17 mouse cellular contexts compared by ENCODE assay signal in the genomic region with DNA sequence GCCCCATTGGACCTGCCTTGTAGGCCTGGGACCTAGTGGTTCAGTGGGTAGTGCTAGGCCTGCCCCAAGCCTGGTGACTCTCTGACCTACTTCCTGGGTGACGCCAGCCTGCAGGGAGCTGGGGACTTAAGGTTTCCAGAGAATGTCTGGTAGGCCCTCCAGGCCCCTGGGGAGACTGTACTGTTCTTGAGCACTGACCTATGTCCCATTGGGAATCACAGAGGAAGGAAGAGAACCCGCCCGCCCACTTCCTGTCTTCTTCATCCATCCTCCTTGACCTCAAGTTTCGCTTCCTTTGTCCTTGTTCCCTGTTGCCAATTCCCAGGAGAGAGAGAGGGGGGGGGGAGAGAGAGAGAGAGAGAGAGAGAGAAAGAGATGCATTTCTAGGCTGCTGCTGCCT. TPM values are rescaled to one million over a fixed set of nuclear protein-coding genes. Genes with fewer than 3 reads are reported as not detected.
DNase-seq lines count a peak whose midpoint lies in the region; ATAC-seq and TF ChIP-seq lines count a peak whose summit lies in the region.
"Had no signal": no experiment of that assay in that cellular context is flagged by ENCODE, and none has a peak within 500 bp of the region (broad histone marks: within the 10 kb centered on the region; RNA-seq: fewer than 3 reads in every experiment).

No protein-coding gene starts in this region.

- 70% methylated on average over 4 of the region's 4 CpGs for WGBS in liver, adult 2 months
- WGBS in liver, embryonic 11.5 days, result 74% methylated on average over 4 of the region's 4 CpGs

- no peak overlapping the region for H3K4me2 ChIP-seq in liver, embryonic 11.5 days
- H3K4me2 ChIP-seq: forebrain, embryonic 12.5 days; liver, embryonic 13.5 days had no signal

- ATAC-seq in liver, embryonic 11.5 days (replicated peaks; ENCODE audit: low FRiP score), result no peak
- peak; percentile 47 for ATAC-seq in granulocyte monocyte progenitor cell, adult 5-6 weeks (replicated peaks; ENCODE audit: poor library complexity, severe bottlenecking)
- ATAC-seq: CD4-positive, CD25-positive, alpha-beta regulatory T cell, adult 4 months; hindbrain, postnatal 0 days; Patski had no signal

- TF ChIP-seq POLR2A in liver, adult 2 months (IDR thresholded peaks at IDR 0.05; ENCODE audit: extremely low read depth, insufficient read depth, low read length), result no peak

- TF ChIP-seq CTCF in liver, adult 2 months (IDR thresholded peaks at IDR 0.05; ENCODE audit: low read depth, low read length), result no peak

- H3K79me2 ChIP-seq in liver, adult 2 months (ENCODE audit: control insufficient read depth, insufficient read depth, low read length), result no peaks in the 10 kb centered on the region

- H3K27me3 ChIP-seq in liver, adult 2 months (ENCODE audit: control insufficient read depth, insufficient read depth, low read length), result no peaks in the 10 kb centered on the region
- H3K27me3 ChIP-seq in liver, embryonic 11.5 days (replicated peaks; ENCODE audit: control insufficient read depth, insufficient read depth, low read length), result no peaks in the 10 kb centered on the region
- H3K27me3 ChIP-seq: forebrain, embryonic 12.5 days; liver, embryonic 13.5 days had no signal

- intact Hi-C loops in heart, postnatal 36 days (cut with DNase I), result no loop called here

- peaks cover 13% of the 10 kb centered on the region; the same call in 1 of the 2 replicates for H3K36me3 ChIP-seq in liver, adult 2 months (ENCODE audit: control insufficient read depth, insufficient read depth, low read length)
- peaks cover 5% of the 10 kb centered on the region; the same call in 1 of the 2 replicates for H3K36me3 ChIP-seq in liver, embryonic 11.5 days (ENCODE audit: control insufficient read depth, insufficient read depth, low read length)

- peak; percentile 98 for DNase-seq in heart, adult 11 months
- no peak for DNase-seq in heart, postnatal 36 days
- DNase-seq in liver, adult 2 months (ENCODE audit: extremely low read depth, low read depth, low spot score), result peak; percentile 31
- DNase-seq in liver, embryonic 11.5 days (ENCODE audit: low spot score), result no peak
- DNase-seq in lung, postnatal 14 days, result peak; percentile 30
- no peak for DNase-seq in cerebellum, postnatal 36 days
- DNase-seq in left cerebral cortex, adult 11 months (ENCODE audit: low spot score), result no peak
- DNase-seq: cerebellum, adult 8-10 months; liver, embryonic 13.5 days had no signal

- 0 out of 2 replicates have a peak overlapping the region, but pooled peaks have one; percentile 5 for H3K27ac ChIP-seq in liver, adult 2 months (replicated peaks; ENCODE audit: insufficient read depth, low read depth, low read length)
- no peak overlapping the region for H3K27ac ChIP-seq in liver, embryonic 11.5 days (ENCODE audit: low read depth, low read length)
- H3K27ac ChIP-seq: embryonic facial prominence, embryonic 10.5 days; forebrain, embryonic 12.5 days; hindbrain, postnatal 0 days; liver, embryonic 13.5 days had no signal

- no peak overlapping the region for H3K9ac ChIP-seq in liver, adult 2 months (ENCODE audit: low read depth, low read length)
- no peak overlapping the region for H3K9ac ChIP-seq in liver, embryonic 11.5 days (ENCODE audit: low read depth, low read length)
- H3K9ac ChIP-seq: forebrain, embryonic 12.5 days; liver, embryonic 13.5 days had no signal

- H3K9me3 ChIP-seq in liver, embryonic 11.5 days (ENCODE audit: control insufficient read depth, low read length), result no peaks in the 10 kb centered on the region
- H3K9me3 ChIP-seq: embryonic facial prominence, embryonic 10.5 days; forebrain, embryonic 12.5 days; liver, embryonic 13.5 days had no signal

- H3K4me1 ChIP-seq in liver, adult 2 months (ENCODE audit: control insufficient read depth, insufficient read depth, low read length), result peaks cover 6% of the 10 kb centered on the region; the same call in 1 of the 2 replicates
- H3K4me1 ChIP-seq in liver, embryonic 11.5 days (replicated peaks; ENCODE audit: control insufficient read depth, insufficient read depth, low read length), result no peaks in the 10 kb centered on the region
- H3K4me1 ChIP-seq: embryonic facial prominence, embryonic 10.5 days; forebrain, embryonic 12.5 days; liver, embryonic 13.5 days had no signal

- H3K4me3 ChIP-seq in liver, adult 2 months (ENCODE audit: insufficient read depth, low read depth, low read length), result no peak overlapping the region
- H3K4me3 ChIP-seq in liver, embryonic 11.5 days (ENCODE audit: low read depth, low read length), result no peak overlapping the region
- H3K4me3 ChIP-seq: embryonic facial prominence, embryonic 10.5 days; forebrain, embryonic 12.5 days; liver, embryonic 13.5 days had no signal

RNA-seq across cellular contexts. Expression of gene Plxnb1, which starts 22.9 kb away (rescaled TPM):
- 10 to 100 TPM; 16.4 to 19.1 TPM for total RNA-seq in heart, postnatal 36 days (2021)
- total RNA-seq in liver, adult 2 months (2014; rRNA removed), result 10.9 and 17.9 TPM in 2 replicates
- 15.4 and 26.5 TPM in 2 replicates for polyA plus RNA-seq in liver, adult 2 months (2012; rRNA removed)
- 5.8 and 7.4 TPM in 2 replicates for polyA plus RNA-seq in liver, embryonic 11.5 days (2014; fragmentation: Nextera tagmentation; extraction: Ambion mirVana)
- not detected in 2 replicates for total RNA-seq in granulocyte monocyte progenitor cell, adult 5-6 weeks (2014; fragmentation: Nextera tagmentation)
- not detected in 2 replicates for total RNA-seq in granulocyte monocyte progenitor cell, adult 5-6 weeks (2017)

RNA-seq across cellular contexts. Expression of gene Tma7, which starts 35.7 kb away (rescaled TPM):
- 100 to 1,000 TPM; 241 to 249 TPM for total RNA-seq in heart, postnatal 36 days (2021)
- 53.4 and 54.7 TPM in 2 replicates for total RNA-seq in liver, adult 2 months (2014; rRNA removed)
- 23.3 and 24.4 TPM in 2 replicates for polyA plus RNA-seq in liver, adult 2 months (2012; rRNA removed)
- polyA plus RNA-seq in liver, embryonic 11.5 days (2014; fragmentation: Nextera tagmentation; extraction: Ambion mirVana), result 716 and 742 TPM in 2 replicates
- 391 and 511 TPM in 2 replicates for total RNA-seq in granulocyte monocyte progenitor cell, adult 5-6 weeks (2014; fragmentation: Nextera tagmentation)
- total RNA-seq in granulocyte monocyte progenitor cell, adult 5-6 weeks (2017), result 153 and 178 TPM in 2 replicates

RNA-seq across cellular contexts. Expression of gene Ccdc51, which starts 35.8 kb away (rescaled TPM):
- 10 to 100 TPM; 11.7 to 12.2 TPM for total RNA-seq in heart, postnatal 36 days (2021)
- 7.5 and 8.6 TPM in 2 replicates for total RNA-seq in liver, adult 2 months (2014; rRNA removed)
- 7.2 and 8.2 TPM in 2 replicates for polyA plus RNA-seq in liver, adult 2 months (2012; rRNA removed)
- polyA plus RNA-seq in liver, embryonic 11.5 days (2014; fragmentation: Nextera tagmentation; extraction: Ambion mirVana), result 21.9 TPM in 2 replicates
- total RNA-seq in granulocyte monocyte progenitor cell, adult 5-6 weeks (2014; fragmentation: Nextera tagmentation), result 8.3 and 9.6 TPM in 2 replicates
- total RNA-seq in granulocyte monocyte progenitor cell, adult 5-6 weeks (2017), result 11.6 and 18.0 TPM in 2 replicates

RNA-seq across cellular contexts. Expression of gene Fbxw21, which starts 43.7 kb away (rescaled TPM):
- not detected for total RNA-seq in heart, postnatal 36 days (2021)
- total RNA-seq in liver, adult 2 months (2014; rRNA removed), result not detected in 2 replicates
- not detected in 2 replicates for polyA plus RNA-seq in liver, adult 2 months (2012; rRNA removed)
- polyA plus RNA-seq in liver, embryonic 11.5 days (2014; fragmentation: Nextera tagmentation; extraction: Ambion mirVana), result 0.08 TPM in 1 of 2 replicates, not detected in the other
- not detected in 2 replicates for total RNA-seq in granulocyte monocyte progenitor cell, adult 5-6 weeks (2014; fragmentation: Nextera tagmentation)
- total RNA-seq in granulocyte monocyte progenitor cell, adult 5-6 weeks (2017), result not detected in 2 replicates
- total RNA-seq: gastrocnemius, adult 8-10 months; hindbrain, postnatal 0 days; layer of hippocampus, postnatal 25 days had no signal
- polyA plus RNA-seq: CD4-positive, CD25-positive, alpha-beta regulatory T cell, adult 4 months; embryonic facial prominence, embryonic 10.5 days; forebrain, embryonic 12.5 days; hindbrain, postnatal 0 days; liver, embryonic 13.5 days; Patski had no signal

RNA-seq across cellular contexts. Expression of gene Atrip, which starts 44.2 kb away (rescaled TPM):
- 1 to 10 TPM; 8.0 to 8.2 TPM for total RNA-seq in heart, postnatal 36 days (2021)
- total RNA-seq in liver, adult 2 months (2014; rRNA removed), result 5.1 and 5.4 TPM in 2 replicates
- 9.2 and 10.3 TPM in 2 replicates for polyA plus RNA-seq in liver, adult 2 months (2012; rRNA removed)
- polyA plus RNA-seq in liver, embryonic 11.5 days (2014; fragmentation: Nextera tagmentation; extraction: Ambion mirVana), result 24.3 and 28.9 TPM in 2 replicates
- 13.5 and 26.7 TPM in 2 replicates for total RNA-seq in granulocyte monocyte progenitor cell, adult 5-6 weeks (2014; fragmentation: Nextera tagmentation)
- 22.2 and 30.6 TPM in 2 replicates for total RNA-seq in granulocyte monocyte progenitor cell, adult 5-6 weeks (2017)

Comparison
In these comparisons a context has a peak if more than half of its experiments do, and no peak if none do; other contexts are left out.
1. DNase-seq: peak in heart, adult 11 months (single experiment), liver, adult 2 months (single experiment) and lung, postnatal 14 days (single experiment); none in heart, postnatal 36 days (0 of 2), liver, embryonic 11.5 days (single experiment), cerebellum, postnatal 36 days (0 of 2) and left cerebral cortex, adult 11 months (single experiment).
2. RNA of gene Plxnb1, which starts 22.9 kb away (total RNA-seq): 16.4 to 19.1 TPM in heart, postnatal 36 days and 10.9 to 17.9 TPM in liver, adult 2 months; not detected in granulocyte monocyte progenitor cell, adult 5-6 weeks; every median in the first group is over 10 times any median in the second.